Mouse (Mus musculus): ENCODE results near the gene 4933428G20Rik. TPM values are rescaled to one million over a fixed set of nuclear protein-coding genes. Genes with fewer than 3 reads are reported as not detected.

4933428G20Rik gene
- total RNA-seq, 2 experiments from 2014 or later: 0.23 TPM; not detected in 1

GRCm38 (mm10) chr11:97476334-97477095, 23.6 kb downstream of the 4933428G20Rik start:
- intact Hi-C loops (cut with DNase I): loop anchor here (5.0 kb wide), 1 partner anchor 146 kb away; no protein-coding TSS in a partner anchor
- DNase-seq (ENCODE audit: low spot score in 2 of 2): peak; percentile 86 to 88

DNA sequence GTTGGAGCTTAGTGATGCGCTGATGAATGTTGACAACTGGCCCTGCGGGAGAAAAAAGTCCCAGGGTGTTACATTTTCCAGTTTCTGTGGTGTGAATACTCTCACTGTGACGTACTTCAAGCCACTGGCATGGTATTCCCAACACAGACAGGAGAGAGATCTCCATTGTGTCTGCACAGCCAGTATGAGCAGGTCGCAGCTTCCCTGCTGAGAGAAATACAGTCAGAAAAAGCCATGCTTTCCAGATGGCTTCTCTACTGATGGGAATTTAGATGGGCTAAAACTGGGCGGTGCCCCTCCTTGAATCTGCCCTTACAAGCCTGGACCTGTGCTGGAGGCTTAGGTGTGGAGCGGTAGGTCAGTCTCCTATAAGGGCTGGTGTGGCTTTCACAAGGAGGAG, 28.9 kb downstream of the 4933428G20Rik start:
- intact Hi-C loops (cut with DNase I): no loop called here
- no peak for DNase-seq (ENCODE audit: low spot score in 2 of 2)

DNA sequence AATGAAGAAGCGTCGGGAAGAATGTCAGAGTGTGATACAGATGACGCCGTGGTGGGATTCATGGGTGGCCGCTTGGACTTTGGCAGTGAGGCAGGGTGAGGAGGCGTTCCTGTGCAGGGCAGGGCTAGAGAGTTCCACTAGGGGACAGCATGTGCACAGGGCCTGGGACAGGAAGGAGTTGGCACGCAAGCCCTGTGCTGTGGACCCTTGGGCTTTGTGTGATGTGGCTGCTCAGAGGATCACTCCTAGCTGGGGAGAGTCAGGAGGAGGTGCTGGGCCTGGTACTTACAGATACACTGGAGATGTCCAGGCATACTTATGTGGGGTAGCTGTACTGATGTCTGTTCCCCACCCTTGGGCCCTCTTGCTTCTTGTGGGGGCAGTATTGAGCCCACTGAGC, 30.3 kb downstream of the 4933428G20Rik start:
- no peak for DNase-seq (ENCODE audit: low spot score in 2 of 2)
- intact Hi-C loops (cut with DNase I): loop anchor here (1.0 to 5.0 kb wide), 2 partner anchors 38 to 61 kb away; no protein-coding TSS in a partner anchor

DNA sequence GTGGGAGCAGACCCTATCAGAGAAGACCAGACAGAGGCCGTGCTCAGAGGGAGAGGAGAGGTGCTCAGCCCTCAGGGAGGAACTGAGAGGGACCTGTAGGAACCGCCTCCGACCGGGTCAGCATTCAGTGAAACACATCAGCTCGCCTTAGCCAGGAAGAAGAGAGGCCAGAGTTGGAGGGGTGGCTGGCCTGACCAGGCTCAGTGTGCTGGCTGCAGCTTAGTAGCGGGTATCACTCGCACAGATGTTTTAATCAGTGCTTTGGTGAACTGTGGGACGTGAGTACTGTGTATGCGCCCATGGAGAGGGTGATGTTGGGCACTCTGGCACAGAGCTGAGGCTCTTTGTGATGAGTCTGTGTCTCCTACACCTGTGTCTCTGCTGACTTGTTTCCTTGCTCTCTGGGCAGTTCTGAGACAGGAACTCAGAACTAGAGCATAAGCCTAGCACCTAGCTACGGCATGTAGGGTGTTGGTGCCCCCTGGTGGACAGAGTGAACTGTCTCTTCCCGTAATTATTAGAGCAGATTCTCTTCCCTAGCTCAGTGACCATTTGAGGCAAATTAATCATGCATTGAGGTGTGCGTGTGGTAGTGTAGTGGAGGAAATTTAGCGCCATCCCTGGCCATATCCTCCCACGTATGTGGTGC, 31.4 kb downstream of the 4933428G20Rik start:
- intact Hi-C loops (cut with DNase I): loop anchor here (1.0 to 5.0 kb wide), 2 partner anchors 36 to 59 kb away; no protein-coding TSS in a partner anchor
- peak; percentile 80 to 89 for DNase-seq (ENCODE audit: low spot score in 2 of 2)

GRCm38 (mm10) chr11:97466444-97467160, 33.5 kb downstream of the 4933428G20Rik start:
- intact Hi-C loops (cut with DNase I): loop anchor here (5.0 kb wide), 1 partner anchor 34 kb away; no protein-coding TSS in a partner anchor
- no peak for DNase-seq (ENCODE audit: low spot score in 2 of 2)

DNA sequence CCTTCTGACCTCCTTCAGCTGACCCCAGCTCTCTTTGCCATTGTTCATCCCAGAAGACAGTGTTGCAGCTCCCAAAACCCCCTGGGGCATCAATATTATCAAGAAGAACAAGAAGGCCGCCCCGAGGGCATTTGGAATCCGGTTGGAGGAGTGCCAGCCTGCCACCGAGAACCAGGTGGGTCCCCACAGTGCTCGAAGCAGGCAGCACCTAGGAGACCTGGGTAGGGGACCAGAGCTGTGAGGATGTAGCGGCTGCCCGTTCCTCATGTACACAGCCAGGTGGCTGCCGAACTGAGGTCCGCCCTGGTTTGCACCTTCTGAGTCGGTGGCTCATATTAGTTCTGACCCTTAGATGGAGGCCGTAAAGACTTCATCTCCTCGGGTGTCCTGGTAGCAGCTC, 34.2 kb downstream of the 4933428G20Rik start:
- no peak for DNase-seq (ENCODE audit: low spot score in 2 of 2)
- intact Hi-C loops (cut with DNase I): loop anchor here (5.0 kb wide), 1 partner anchor 34 kb away; no protein-coding TSS in a partner anchor

GRCm38 (mm10) chr11:97463991-97464390, 36.1 kb downstream of the 4933428G20Rik start:
- no peak for DNase-seq (ENCODE audit: low spot score in 2 of 2)

GRCm38 (mm10) chr11:97463166-97463565, 37.0 kb downstream of the 4933428G20Rik start:
- intact Hi-C loops (cut with DNase I): no loop called here
- no peak for DNase-seq (ENCODE audit: low spot score in 2 of 2)

More at GRCm38 (mm10) chr11:97463991-97464390, 36.1 kb downstream of the 4933428G20Rik start:
- intact Hi-C loops (cut with DNase I): no loop called here

DNA sequence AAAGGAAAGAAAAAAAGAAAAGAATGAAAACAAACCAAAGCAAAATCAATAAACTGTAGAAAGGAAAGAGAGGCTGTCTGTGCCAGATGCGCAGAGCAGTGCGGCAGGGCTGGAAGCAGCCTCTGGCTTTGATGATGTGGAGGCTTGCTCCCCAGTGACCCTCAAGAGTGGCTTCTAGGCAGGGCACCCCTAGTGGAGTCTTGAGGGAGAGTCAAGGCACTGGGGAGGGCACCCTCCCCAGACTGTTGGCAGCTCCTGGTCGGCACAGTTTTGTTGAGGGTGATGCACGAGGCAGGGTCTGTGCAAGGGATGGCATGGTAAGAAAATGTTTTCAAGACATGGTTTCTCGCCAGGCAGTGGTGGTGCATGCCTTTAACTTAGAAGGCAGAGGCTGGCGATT, 37.6 kb downstream of the 4933428G20Rik start:
- no peak for DNase-seq (ENCODE audit: low spot score in 2 of 2)
- intact Hi-C loops (cut with DNase I): no loop called here

DNA sequence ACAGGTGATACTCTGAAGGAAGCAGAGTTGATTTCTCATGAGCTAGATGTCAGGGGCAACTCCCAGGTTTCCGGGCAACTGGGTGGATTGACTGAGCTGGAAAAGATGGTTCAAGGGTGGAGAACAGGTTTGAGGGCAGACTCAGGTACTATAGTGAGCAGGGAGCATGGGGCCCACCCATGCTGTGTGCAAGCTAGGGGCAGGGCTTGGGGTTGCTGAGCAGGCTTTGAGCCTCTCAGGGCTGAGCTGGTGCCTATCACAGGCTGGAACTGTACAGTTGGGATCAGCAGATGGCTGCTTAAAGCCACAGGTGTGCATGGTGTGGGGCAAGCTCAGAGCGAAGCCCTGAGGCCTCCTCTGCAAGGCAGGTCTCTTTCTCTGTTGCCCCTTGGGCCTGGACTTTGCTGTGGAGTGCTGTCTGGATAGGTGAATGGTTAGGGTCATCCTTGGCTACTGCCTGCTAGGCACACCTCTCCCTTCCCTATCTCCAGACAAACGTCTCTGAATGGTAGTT, 38.8 kb downstream of the 4933428G20Rik start:
- intact Hi-C loops (cut with DNase I): no loop called here

GRCm38 (mm10) chr11:97457120-97457519, 43.0 kb downstream of the 4933428G20Rik start:
- intact Hi-C loops (cut with DNase I): no loop called here
- DNase-seq (ENCODE audit: low spot score in 2 of 2): no peak

More for the DNA sequence above, 38.8 kb downstream of the 4933428G20Rik start:
- no peak for DNase-seq (ENCODE audit: low spot score in 2 of 2)

GRCm38 (mm10) chr11:97451625-97452024, 48.5 kb downstream of the 4933428G20Rik start:
- DNase-seq (ENCODE audit: low spot score in 2 of 2): no peak
- intact Hi-C loops (cut with DNase I): loop anchor here (5.0 kb wide), 1 partner anchor 44 kb away; no protein-coding TSS in a partner anchor

- no peak for DNase-seq (ENCODE audit: low spot score in 2 of 2)
- intact Hi-C loops (cut with DNase I): loop anchor here (5.0 kb wide), 1 partner anchor 43 kb away; no protein-coding TSS in a partner anchor
Measured at GRCm38 (mm10) chr11:97450305-97450922, 49.7 kb downstream of the 4933428G20Rik start.

DNA sequence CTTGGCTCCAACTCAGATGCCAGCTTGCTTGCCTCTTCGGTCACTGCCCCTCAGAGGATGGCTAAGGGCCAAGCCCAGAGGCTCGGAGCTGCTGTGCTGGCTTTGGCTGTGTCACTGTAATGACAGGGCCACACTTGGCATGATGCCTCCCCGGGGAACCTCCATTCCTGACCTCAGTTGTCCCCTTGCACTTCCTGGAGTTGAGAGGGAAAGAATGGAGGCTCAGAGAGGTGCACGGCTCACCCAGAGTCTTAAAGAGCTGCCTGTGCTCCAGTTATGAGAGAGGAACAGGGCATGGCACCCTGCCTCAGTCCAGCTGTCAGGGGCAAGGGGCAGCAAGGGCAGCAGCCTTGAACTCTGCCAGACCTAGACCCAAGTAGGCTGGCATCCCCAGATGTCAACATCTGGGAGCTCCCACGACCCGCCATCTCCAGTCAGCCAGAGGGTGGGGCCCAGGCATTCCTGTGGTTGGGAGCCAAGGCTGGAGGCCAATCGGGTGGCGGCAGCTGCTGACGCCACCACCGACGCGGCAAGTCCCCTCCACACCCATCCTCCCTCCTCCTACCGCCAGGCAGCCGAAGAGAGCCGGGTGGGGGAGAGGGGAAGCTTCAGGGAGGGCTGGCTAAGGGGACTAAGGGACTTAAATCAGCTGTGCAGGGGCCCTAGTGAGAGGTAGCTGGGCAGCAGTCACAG, 50.4 kb downstream of the 4933428G20Rik start:
- peak; percentile 78 to 80 for DNase-seq (ENCODE audit: low spot score in 2 of 2)
- intact Hi-C loops (cut with DNase I): loop anchor here (5.0 kb wide), 1 partner anchor 42 kb away; no protein-coding TSS in a partner anchor

DNA sequence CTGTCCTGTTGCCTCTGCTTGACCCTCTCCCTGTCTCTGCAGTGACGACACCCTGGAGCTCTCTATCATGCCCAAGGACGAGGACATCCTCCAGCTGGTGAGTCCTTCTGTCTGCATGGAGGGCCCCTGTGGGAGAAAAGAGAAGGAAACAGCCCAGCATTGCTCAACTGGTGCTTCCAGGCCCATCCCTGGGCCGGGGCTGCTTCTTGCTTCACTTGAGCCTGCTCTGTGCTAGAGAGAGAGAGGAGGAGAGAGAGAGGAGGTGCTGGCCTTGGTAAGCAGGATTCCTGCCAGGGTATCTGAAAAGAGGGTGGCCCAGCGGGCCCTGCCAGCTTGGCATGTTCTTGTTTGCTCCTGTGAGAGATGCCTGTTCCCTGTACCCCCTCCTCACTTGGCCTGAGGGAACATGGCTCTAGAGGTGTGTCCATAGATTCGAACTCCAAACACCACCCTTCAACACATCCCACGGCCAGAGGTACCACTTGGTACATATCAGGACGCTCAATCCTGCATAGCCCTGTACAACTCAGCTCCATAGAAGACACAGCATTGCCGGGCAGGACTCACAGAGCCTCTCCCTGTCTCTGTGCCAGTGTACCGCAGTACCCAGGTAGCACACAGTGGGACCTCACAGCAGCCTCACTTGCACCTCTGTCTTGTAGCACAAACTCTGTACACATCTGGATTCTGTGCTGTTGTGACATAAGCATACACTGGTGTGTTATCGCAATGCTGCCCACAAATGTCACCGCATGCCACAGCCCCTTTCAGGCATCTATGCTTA, 51.3 kb downstream of the 4933428G20Rik start:
- intact Hi-C loops (cut with DNase I): no loop called here
- no peak for DNase-seq (ENCODE audit: low spot score in 2 of 2)

DNA sequence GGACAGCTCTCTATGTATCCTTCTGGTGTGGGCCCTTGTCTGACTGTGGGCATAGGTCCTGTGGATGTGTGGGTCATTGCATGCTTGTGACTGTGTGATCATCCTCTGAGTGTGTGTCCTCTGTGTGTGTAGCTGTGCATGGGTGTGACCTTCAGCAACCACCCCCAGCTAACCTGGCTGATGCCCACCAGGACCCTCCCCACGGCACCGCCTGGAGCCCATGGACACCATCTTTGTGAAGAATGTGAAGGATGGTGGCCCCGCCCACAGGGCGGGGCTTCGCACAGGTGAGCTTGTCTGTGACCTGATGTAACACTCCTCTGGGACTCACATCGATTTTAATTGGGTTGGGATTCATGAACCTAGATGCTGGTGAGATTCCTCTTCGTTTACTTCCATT, 52.2 kb downstream of the 4933428G20Rik start:
- no peak for DNase-seq (ENCODE audit: low spot score in 2 of 2)
- intact Hi-C loops (cut with DNase I): no loop called here

DNA sequence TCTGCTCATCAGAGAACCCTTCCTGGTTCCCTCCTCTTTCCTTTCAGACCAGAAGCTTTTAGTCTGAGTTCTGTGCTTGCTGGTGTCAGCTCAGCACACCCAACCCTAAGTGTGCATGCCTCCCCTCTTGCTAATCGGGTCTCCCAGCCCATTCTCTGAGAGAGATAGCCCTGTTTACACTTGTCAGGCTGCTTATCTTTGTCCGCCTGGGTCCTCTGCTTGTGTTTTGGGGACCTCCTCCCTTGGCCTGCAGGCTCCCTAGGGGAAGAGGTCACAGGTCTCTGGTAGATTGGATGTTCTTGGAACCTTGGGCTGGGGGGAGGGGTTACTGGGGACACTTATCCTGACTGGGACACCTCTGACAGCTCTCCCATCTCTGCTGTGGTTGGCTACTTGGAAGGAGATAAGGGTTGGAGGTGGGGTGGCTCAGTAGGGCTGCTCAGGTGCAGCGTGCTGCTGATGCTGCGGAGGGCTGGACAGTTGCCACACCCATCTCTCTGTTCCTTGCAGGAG, 54.1 kb downstream of the 4933428G20Rik start:
- no peak for DNase-seq (ENCODE audit: low spot score in 2 of 2)

More for the DNA sequence above, 54.1 kb downstream of the 4933428G20Rik start:
- intact Hi-C loops (cut with DNase I): no loop called here

All from left cerebral cortex, postnatal 14 days (tissue).